Mouse (Mus musculus) heart, postnatal 0 days (tissue): ENCODE results near the gene Ipo7.

Experiments
- CTCF ChIP-seq: IDR thresholded peaks from 2 replicates; pipeline ENCODE4 v1.5.1; 2016; ENCODE audit warnings: antibody characterized with exemption, control low read depth, low read depth
- EP300 ChIP-seq: IDR thresholded peaks from 2 replicates; pipeline ENCODE4 v1.6.1; 2016; ENCODE audit warnings: antibody characterized with exemption, low read depth

GRCm38 (mm10) chr7:110023553-110023952 lies 5.5 kb downstream of the Ipo7 start:
- TF ChIP-seq CTCF (no peak), EP300 (no peak)
